Mouse (Mus musculus): ENCODE results near the gene 2900011O08Rik.
A peak's percentile ranks its signal among the peaks of the same experiment; 100 is the strongest.
"Not testable (repeated sequence)": the region's sequence is repeated elsewhere in the genome, so short reads cannot be mapped to it uniquely, and the experiment has no call there.

Gene 2900011O08Rik

GRCm38 (mm10) chr16:14005266-14005665, 18.9 kb downstream of the 2900011O08Rik start:
- DNase-seq, result no peak

- no peak for DNase-seq
Observed at GRCm38 (mm10) chr16:14008081-14008480, 21.7 kb downstream of the 2900011O08Rik start.

- no peak for DNase-seq
Observed at GRCm38 (mm10) chr16:14008708-14009107, 22.3 kb downstream of the 2900011O08Rik start.

- DNase-seq, result no peak
Observed at GRCm38 (mm10) chr16:14009966-14010365, 23.6 kb downstream of the 2900011O08Rik start.

- no peak for DNase-seq
Observed at GRCm38 (mm10) chr16:14017306-14017705, 30.9 kb downstream of the 2900011O08Rik start.

- DNase-seq, result no peak
Observed at GRCm38 (mm10) chr16:14021166-14021822, 34.9 kb downstream of the 2900011O08Rik start.

- no peak for DNase-seq
Observed at GRCm38 (mm10) chr16:14025091-14025990, 38.9 kb downstream of the 2900011O08Rik start.

GRCm38 (mm10) chr16:14029072-14029471, 42.7 kb downstream of the 2900011O08Rik start:
- DNase-seq, result no peak

- DNase-seq, result no peak
Observed at GRCm38 (mm10) chr16:14029851-14030250, 43.4 kb downstream of the 2900011O08Rik start.

- DNase-seq, result no peak
Observed at GRCm38 (mm10) chr16:14030650-14031049, 44.2 kb downstream of the 2900011O08Rik start.

GRCm38 (mm10) chr16:14033076-14033475, 46.7 kb downstream of the 2900011O08Rik start:
- DNase-seq, result no peak

- DNase-seq, result no peak
Observed at GRCm38 (mm10) chr16:14042421-14042820, 56.0 kb downstream of the 2900011O08Rik start.

- peak; percentile 79 for DNase-seq
Observed at GRCm38 (mm10) chr16:14044695-14045094, 58.3 kb downstream of the 2900011O08Rik start.

- DNase-seq, result no peak
Observed at GRCm38 (mm10) chr16:14046224-14046756, 59.9 kb downstream of the 2900011O08Rik start.

- DNase-seq, result peak; percentile 34
Observed at GRCm38 (mm10) chr16:14052221-14052620, 65.8 kb downstream of the 2900011O08Rik start.

GRCm38 (mm10) chr16:14053116-14053515, 66.7 kb downstream of the 2900011O08Rik start:
- no peak for DNase-seq

- DNase-seq, result no peak
Observed at GRCm38 (mm10) chr16:14055271-14055670, 68.9 kb downstream of the 2900011O08Rik start.

GRCm38 (mm10) chr16:14056734-14057133, 70.3 kb downstream of the 2900011O08Rik start:
- no peak for DNase-seq

- no peak for DNase-seq
Observed at GRCm38 (mm10) chr16:14058541-14058940, 72.1 kb downstream of the 2900011O08Rik start.

GRCm38 (mm10) chr16:14059118-14059854, 72.9 kb downstream of the 2900011O08Rik start:
- DNase-seq, result no peak

- DNase-seq, result no peak
Observed at GRCm38 (mm10) chr16:14059869-14060268, 73.5 kb downstream of the 2900011O08Rik start.

GRCm38 (mm10) chr16:14066571-14066970, 80.2 kb downstream of the 2900011O08Rik start:
- DNase-seq, result not testable (repeated sequence)

GRCm38 (mm10) chr16:14068701-14069100, 82.3 kb downstream of the 2900011O08Rik start:
- not testable (repeated sequence) for DNase-seq

Measured in layer of hippocampus, adult 9-11 months (tissue).